Mouse (Mus musculus): ENCODE measurements at regions not wholly inside any gene's neighbourhood (a gene's known extent, or its start where the extent isn't known, plus 50 kb on each side); places are given as distances from the start of the nearest gene placed in this dataset.

DNA sequence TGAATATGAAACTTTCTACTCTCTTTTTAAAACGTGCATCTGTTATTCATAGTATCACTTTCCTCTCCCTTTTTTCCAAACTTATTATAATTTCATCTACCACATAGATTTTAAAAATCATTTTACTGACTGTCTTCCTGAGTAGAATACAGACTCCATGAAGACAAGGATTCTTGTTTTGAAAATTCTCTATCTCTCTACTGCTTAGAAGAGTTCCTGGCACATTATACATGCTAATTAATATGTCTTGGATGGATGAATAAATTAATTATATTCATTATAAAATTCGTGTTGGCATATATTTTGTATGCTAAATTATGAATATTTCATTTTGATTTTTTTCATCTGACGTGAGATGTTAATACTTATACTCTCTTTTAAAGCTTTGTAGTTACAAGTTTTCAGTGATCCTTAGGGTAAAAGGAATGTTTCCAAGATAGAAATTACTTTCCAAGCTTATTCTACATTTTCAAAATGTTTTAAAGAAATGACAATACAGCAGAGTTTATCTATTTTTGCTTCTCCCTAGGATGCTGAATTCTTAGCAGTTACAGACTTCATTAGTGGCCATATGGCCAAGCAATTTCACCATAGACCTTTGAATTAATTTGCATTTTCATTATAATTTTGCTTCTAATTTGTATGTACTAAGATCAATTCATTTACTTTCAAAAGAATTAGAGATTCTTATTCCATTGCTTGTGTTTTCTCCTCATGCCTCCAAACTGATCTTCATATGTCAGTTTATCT is 376.2 kb upstream of the Cwc22 start:
- DNase-seq (ENCODE audit: extremely low read depth) = no peak

DNA sequence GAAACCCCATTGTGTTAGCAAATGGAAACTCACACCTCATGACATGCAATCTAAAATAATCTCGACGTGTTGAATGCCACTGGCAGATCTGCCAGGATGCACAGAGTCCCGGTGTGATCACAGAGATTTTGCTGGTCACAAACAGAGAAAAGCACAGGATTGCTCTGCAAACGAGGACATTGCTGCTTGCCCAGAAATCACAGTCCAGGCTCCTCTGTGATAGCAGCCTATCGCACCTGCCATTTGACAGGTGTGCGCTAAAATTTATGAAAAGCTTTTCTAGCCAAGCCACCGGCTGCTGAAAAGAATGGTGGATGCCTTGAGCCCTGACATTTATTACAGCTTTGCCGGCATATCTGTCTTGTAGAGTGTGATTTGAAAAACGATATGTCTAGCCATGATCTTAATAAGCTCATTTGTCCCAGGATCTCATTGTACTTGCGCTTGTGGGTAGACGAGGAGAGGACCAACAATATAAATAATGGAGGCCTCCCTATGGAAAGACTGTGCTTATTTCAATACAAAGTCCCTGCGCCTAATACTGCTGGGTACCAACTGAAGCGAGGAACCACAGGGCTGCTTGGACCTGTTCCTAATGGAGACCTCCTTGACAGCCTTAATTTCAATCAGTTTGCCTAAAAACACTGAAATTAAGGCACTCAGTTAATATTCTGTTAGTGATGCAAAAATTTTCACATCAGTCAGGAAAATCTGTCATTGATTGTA is 365.8 kb upstream of the Cwc22 start:
- Histone ChIP-seq H3K4me3 (replicated peaks in 1 of 3; ENCODE audit: low read depth in 2 of 3, low read length in 2 of 3, poor library complexity in 1 of 3) (no peak overlapping the region), H3K4me2 (ENCODE audit: insufficient read depth, low read depth, poor library complexity, severe bottlenecking) (no peak overlapping the region), H3K4me1 (ENCODE audit: control insufficient read depth in 1 of 2, insufficient read depth in 2 of 2) (no peaks in the 10 kb centered on the region), H3K79me2 (replicated peaks; ENCODE audit: control insufficient read depth, extremely low read depth, insufficient read depth, poor library complexity, severe bottlenecking) (no peaks in the 10 kb centered on the region), H3K27me3 (replicated peaks) (no peaks in the 10 kb centered on the region), H3K27ac (ENCODE audit: insufficient read depth, low read depth) (no peak overlapping the region), H3K36me3 (replicated peaks in 1 of 2; ENCODE audit: control insufficient read depth in 1 of 2, insufficient read depth in 1 of 2, low read length in 1 of 2) (no peaks in the 10 kb centered on the region), H3K9me3 (replicated peaks; ENCODE audit: low read length) (no peaks in the 10 kb centered on the region), H3K9ac (ENCODE audit: insufficient read depth, low read depth) (no peak overlapping the region)
- no peak for DNase-seq (ENCODE audit: extremely low read depth)
- TF ChIP-seq MAZ (IDR thresholded peaks at IDR 0.05; ENCODE audit: low read depth, low read length) = no peak
- no peak for TF ChIP-seq BHLHE40 (IDR thresholded peaks at IDR 0.05; ENCODE audit: low read depth, low read length)
- TF ChIP-seq GABPA (IDR thresholded peaks at IDR 0.05; ENCODE audit: insufficient replicate concordance, low read depth, low read length) = no peak
- TF ChIP-seq UBTF (IDR thresholded peaks at IDR 0.05; ENCODE audit: low read depth, low read length) = no peak
- TF ChIP-seq HCFC1 (IDR thresholded peaks at IDR 0.05; ENCODE audit: low read depth, low read length) = no peak
- TF ChIP-seq MYC (IDR thresholded peaks at IDR 0.05; ENCODE audit: low read depth, low read length) = no peak
- no peak for TF ChIP-seq ZKSCAN1 (IDR thresholded peaks at IDR 0.05; ENCODE audit: borderline replicate concordance, low read depth, low read length)
- no peak for TF ChIP-seq E2F4 (IDR thresholded peaks at IDR 0.05; ENCODE audit: insufficient replicate concordance, low read depth, low read length)
- no peak for TF ChIP-seq CTCF (conservative IDR thresholded peaks at IDR 0.05 in 1 of 2, IDR thresholded peaks at IDR 0.05 in 1 of 2; ENCODE audit: low read depth in 2 of 2, low read length in 2 of 2)
- TF ChIP-seq TBP (conservative IDR thresholded peaks at IDR 0.05; ENCODE audit: low read depth, low read length) = no peak
- TF ChIP-seq KAT2A (IDR thresholded peaks at IDR 0.05; ENCODE audit: insufficient replicate concordance, low read length) = no peak
- TF ChIP-seq SMC3 (IDR thresholded peaks at IDR 0.05; ENCODE audit: low read depth, low read length) = no peak
- TF ChIP-seq USF1 (IDR thresholded peaks at IDR 0.05; ENCODE audit: low read depth, low read length) = no peak
- no peak for TF ChIP-seq MAFK (IDR thresholded peaks at IDR 0.05; ENCODE audit: insufficient replicate concordance, low read length)
- no peak for TF ChIP-seq MEF2A (IDR thresholded peaks at IDR 0.05; ENCODE audit: borderline replicate concordance, low read depth, low read length)
- no peak for TF ChIP-seq RCOR1 (conservative IDR thresholded peaks at IDR 0.05; ENCODE audit: low read depth, low read length)
- TF ChIP-seq USF2 (conservative IDR thresholded peaks at IDR 0.05; ENCODE audit: low read depth, low read length) = no peak
- TF ChIP-seq NELFE (IDR thresholded peaks at IDR 0.05; ENCODE audit: low read depth, low read length) = no peak
- no peak for TF ChIP-seq ZNF384 (IDR thresholded peaks at IDR 0.05; ENCODE audit: low read depth, low read length)
- TF ChIP-seq MAX (IDR thresholded peaks at IDR 0.05; ENCODE audit: low read length) = no peak
- in situ Hi-C loops (cut with MboI; ENCODE audit: low pct_ligation_motif_present, low pct_unique_long_range_greater_than_20kb, low sequenced_read_pairs) = no loop called here
- dilution Hi-C loops (cut with MboI; ENCODE audit: extremely low pct_ligation_motif_present, extremely low pct_unique_long_range_greater_than_20kb, low sequenced_read_pairs) = no loop called here

More for the DNA sequence above, 376.2 kb upstream of the Cwc22 start:
- no peaks in the 10 kb centered on the region for H3K79me2 ChIP-seq (replicated peaks; ENCODE audit: control insufficient read depth, extremely low read depth, insufficient read depth, poor library complexity, severe bottlenecking)
- H3K9ac ChIP-seq (ENCODE audit: insufficient read depth, low read depth) = no peak overlapping the region
- H3K4me3 ChIP-seq (replicated peaks in 1 of 3; ENCODE audit: low read depth in 2 of 3, low read length in 2 of 3, poor library complexity in 1 of 3) = no peak overlapping the region
- in situ Hi-C loops (cut with MboI; ENCODE audit: low pct_ligation_motif_present, low pct_unique_long_range_greater_than_20kb, low sequenced_read_pairs) = no loop called here
- H3K27me3 ChIP-seq (replicated peaks) = no peaks in the 10 kb centered on the region
- H3K4me2 ChIP-seq (ENCODE audit: insufficient read depth, low read depth, poor library complexity, severe bottlenecking) = no peak overlapping the region
- H3K9me3 ChIP-seq (replicated peaks; ENCODE audit: low read length) = no peaks in the 10 kb centered on the region
- no peaks in the 10 kb centered on the region for H3K36me3 ChIP-seq (replicated peaks in 1 of 2; ENCODE audit: control insufficient read depth in 1 of 2, insufficient read depth in 1 of 2, low read length in 1 of 2)
- TF ChIP-seq USF1 (IDR thresholded peaks at IDR 0.05; ENCODE audit: low read depth, low read length) (no peak), MAZ (IDR thresholded peaks at IDR 0.05; ENCODE audit: low read depth, low read length) (no peak), SIN3A (IDR thresholded peaks at IDR 0.05; ENCODE audit: low read length) (no peak)
- dilution Hi-C loops (cut with MboI; ENCODE audit: extremely low pct_ligation_motif_present, extremely low pct_unique_long_range_greater_than_20kb, low sequenced_read_pairs) = no loop called here
- H3K4me1 ChIP-seq (ENCODE audit: control insufficient read depth in 1 of 2, insufficient read depth in 2 of 2) = 0 out of 4 replicates have a peak, but pooled peaks cover 0 to 3% of the 10 kb centered on the region in 2 experiments
- H3K27ac ChIP-seq (ENCODE audit: insufficient read depth, low read depth) = no peak overlapping the region
